Mouse (Mus musculus) limb, embryonic 14.5 days (tissue): ENCODE measurements around the gene Spag9. TPM values are rescaled to one million over a fixed set of nuclear protein-coding genes. Genes with fewer than 3 reads are reported as not detected.

Experiments used
- ATAC-seq: fragments of 200-750 bp; cut with Nextera tagmentation; 2 replicates; pipeline ENCODE4 v1.8.0; 2017; ENCODE audit warnings: low read depth, moderate number of reproducible peaks, moderate TSS enrichment; ENCODE audit not compliant: low FRiP score
- DNase-seq: peaks from one replicate; pipeline ENCODE4 v3.0.0-alpha.2; 2015; ENCODE audit warnings: low spot score
- H3K27ac ChIP-seq: fragments of 300-500 bp; sonication (generic); replicated peaks from 2 replicates; pipeline ENCODE4 v1.5.1; 2014; ENCODE audit warnings: low read depth, mild to moderate bottlenecking, low read length, moderate library complexity, mixed read lengths
- H3K27me3 ChIP-seq: fragments of 300-500 bp; sonication (generic); 2 replicates; pipeline ENCODE4 v1.6.1; 2014; ENCODE audit warnings: low read length, mixed read lengths; ENCODE audit not compliant: control insufficient read depth, insufficient read depth
- H3K36me3 ChIP-seq: fragments of 300-500 bp; sonication (generic); 2 replicates; pipeline ENCODE4 v1.6.1; 2014; ENCODE audit warnings: mild to moderate bottlenecking, low read length, moderate library complexity, mixed read lengths; ENCODE audit not compliant: control insufficient read depth, insufficient read depth
- H3K4me1 ChIP-seq: fragments of 300-500 bp; sonication (generic); 2 replicates; pipeline ENCODE4 v1.6.1; 2014; ENCODE audit warnings: antibody characterized with exemption, low read length, mixed read lengths; ENCODE audit not compliant: control insufficient read depth, insufficient read depth
- H3K4me2 ChIP-seq: fragments of 300-500 bp; sonication (generic); replicated peaks from 2 replicates; pipeline ENCODE4 v1.6.1; 2014; ENCODE audit warnings: low read depth, mild to moderate bottlenecking, low read length, moderate library complexity; ENCODE audit not compliant: severe bottlenecking
- H3K4me3 ChIP-seq: fragments of 300-500 bp; sonication (generic); replicated peaks from 2 replicates; pipeline ENCODE4 v1.5.1; 2014; ENCODE audit warnings: low read length
- H3K9ac ChIP-seq: fragments of 300-500 bp; sonication (generic); 2 replicates; pipeline ENCODE4 v1.6.1; 2014; ENCODE audit warnings: mild to moderate bottlenecking, low read depth, low read length, moderate library complexity; ENCODE audit not compliant: severe bottlenecking
- H3K9me3 ChIP-seq: fragments of 300-500 bp; sonication (generic); 2 replicates; pipeline ENCODE4 v1.6.1; 2016; ENCODE audit warnings: low read length; ENCODE audit not compliant: control insufficient read depth
- POLR2A ChIP-seq: fragments of 200-500 bp; IDR thresholded peaks from 2 replicates; pipeline ENCODE4 v1.8.0; 2012; ENCODE audit warnings: inconsistent platforms, mild to moderate bottlenecking, moderate library complexity, borderline replicate concordance; ENCODE audit not compliant: insufficient read depth, insufficient read length; ENCODE audit errors: extremely low read depth
- WGBS: fragments of 180-500 bp; shearing (Covaris S2); extraction: QIAGEN DNeasy Blood & Tissue Kit; methylation state at CpG from one replicate; pipeline ENCODE4 v1.1.7; 2014; 5-methylcytosine and 5-hydroxymethylcytosine counted together
- polyA plus RNA-seq, 2 experiments: library from polyadenylated mRNA; depleted of rRNA in 1 of 2; stranded (reverse) in 1 of 2; unstranded in 1 of 2; fragments of >200 nt; fragmentation: Nextera tagmentation in 1 of 2; extraction: Ambion mirVana in 1 of 2; gene quantifications; 2 replicates each; pipeline versions ENCODE4 v1.2.1 to v1.2.3; 2012 to 2014

Gene Spag9
- polyA plus RNA-seq, 2 experiments, result 56.3 to 64.6 TPM

GRCm38 (mm10) chr11:94149509-94150259 lies 153.8 kb downstream of the Spag9 start:
- Histone ChIP-seq H3K27me3 (0 out of 2 replicates have a peak, but pooled peaks cover 4% of the 10 kb centered on the region), H3K4me1 (peaks cover 8% of the 10 kb centered on the region), H3K27ac (0 out of 2 replicates have a peak overlapping the region, but pooled peaks have one; percentile 26), H3K9me3 (no peaks in the 10 kb centered on the region), H3K36me3 (no peaks in the 10 kb centered on the region), H3K4me2 (peak overlapping the region; percentile 93), H3K4me3 (peak overlapping the region; percentile 48), H3K9ac (peak overlapping the region; percentile 58)
- DNase-seq (no peak), ATAC-seq (no peak)
- WGBS, result 23% methylated on average over 16 of the region's 16 CpGs
- no peak for TF ChIP-seq POLR2A

DNA sequence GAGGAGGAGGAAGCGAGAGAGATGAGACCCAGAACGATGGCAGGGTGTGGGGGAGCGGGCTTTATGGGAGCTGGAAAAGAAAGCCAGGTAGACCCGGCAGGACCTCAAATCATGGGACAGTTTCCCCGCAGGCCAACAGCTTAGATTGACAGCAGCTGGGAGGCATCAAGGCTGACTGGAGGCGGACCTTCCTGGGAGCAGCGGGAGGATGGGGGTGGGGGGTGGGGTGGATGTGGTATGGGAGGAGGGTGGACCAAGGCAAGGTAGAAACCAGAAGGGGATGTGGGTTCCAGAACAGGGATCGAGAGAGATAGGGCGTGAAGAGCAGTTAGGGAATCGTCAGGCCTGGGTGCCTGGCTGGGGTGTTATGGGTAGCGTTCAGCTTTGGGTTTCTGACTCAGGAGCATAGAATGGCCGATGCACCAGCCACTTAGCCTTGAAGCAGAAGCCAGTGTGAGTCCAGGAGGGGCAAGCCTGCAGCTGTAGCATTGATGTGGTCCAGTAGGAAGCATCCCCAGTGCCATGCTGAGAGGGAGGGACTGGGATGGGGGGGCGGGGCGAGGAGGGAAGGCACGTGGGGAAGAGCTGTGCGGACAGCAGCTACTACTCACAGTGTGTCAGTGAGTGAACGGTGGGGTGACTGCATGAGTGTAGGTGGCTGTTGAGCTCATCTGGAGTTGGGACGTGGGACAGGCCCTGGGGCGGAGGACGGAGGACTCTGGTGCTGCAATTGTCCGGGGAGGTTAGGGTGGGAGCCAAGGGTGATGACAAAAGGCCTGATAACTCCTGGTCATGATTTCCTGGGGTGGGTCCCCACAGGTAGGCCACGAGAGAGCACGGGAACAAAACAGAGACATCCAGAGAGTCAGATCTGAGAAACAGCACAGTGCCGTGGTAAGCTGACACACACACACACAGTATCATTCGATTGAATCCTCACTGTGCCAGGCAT lies 154.9 kb downstream of the Spag9 start:
- TF ChIP-seq POLR2A, result no peak
- Histone ChIP-seq H3K9ac (no peak overlapping the region), H3K36me3 (no peaks in the 10 kb centered on the region), H3K27me3 (0 out of 2 replicates have a peak, but pooled peaks cover 4% of the 10 kb centered on the region), H3K4me3 (no peak overlapping the region), H3K4me1 (peaks cover 8% of the 10 kb centered on the region), H3K27ac (no peak overlapping the region), H3K4me2 (no peak overlapping the region), H3K9me3 (no peaks in the 10 kb centered on the region)
- DNase-seq (no peak), ATAC-seq (no peak)
- 41% methylated on average over 24 of the region's 25 CpGs for WGBS

DNA sequence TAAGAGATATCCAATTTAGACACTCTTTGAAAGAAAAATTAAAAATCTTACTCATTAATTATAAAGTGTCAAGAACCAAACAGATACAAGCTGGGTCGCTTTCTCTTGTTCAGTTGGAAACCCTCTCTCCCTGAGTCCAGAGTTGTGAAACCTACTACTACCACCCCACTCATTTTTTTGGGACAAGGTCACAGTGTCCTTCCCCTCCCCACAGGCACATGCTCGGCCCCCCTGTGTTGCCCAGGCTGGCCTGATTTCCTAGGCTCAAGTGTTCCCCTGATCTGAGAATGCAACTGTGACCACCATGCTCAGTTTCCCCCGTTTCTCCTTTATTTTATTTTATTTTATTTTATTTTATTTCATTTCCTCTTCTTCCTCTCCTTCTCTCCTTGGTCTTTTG lies 158.3 kb downstream of the Spag9 start:
- DNase-seq, result no peak
- Histone ChIP-seq H3K9me3 (no peaks in the 10 kb centered on the region), H3K9ac (no peak overlapping the region), H3K36me3 (no peaks in the 10 kb centered on the region), H3K4me1 (peaks cover 15% of the 10 kb centered on the region), H3K4me2 (no peak overlapping the region), H3K27me3 (0 out of 2 replicates have a peak, but pooled peaks cover 4% of the 10 kb centered on the region), H3K4me3 (no peak overlapping the region), H3K27ac (no peak overlapping the region)
- WGBS, result 80% methylated on average over 3 of the region's 3 CpGs
- no peak for TF ChIP-seq POLR2A
- ATAC-seq, result no peak

DNA sequence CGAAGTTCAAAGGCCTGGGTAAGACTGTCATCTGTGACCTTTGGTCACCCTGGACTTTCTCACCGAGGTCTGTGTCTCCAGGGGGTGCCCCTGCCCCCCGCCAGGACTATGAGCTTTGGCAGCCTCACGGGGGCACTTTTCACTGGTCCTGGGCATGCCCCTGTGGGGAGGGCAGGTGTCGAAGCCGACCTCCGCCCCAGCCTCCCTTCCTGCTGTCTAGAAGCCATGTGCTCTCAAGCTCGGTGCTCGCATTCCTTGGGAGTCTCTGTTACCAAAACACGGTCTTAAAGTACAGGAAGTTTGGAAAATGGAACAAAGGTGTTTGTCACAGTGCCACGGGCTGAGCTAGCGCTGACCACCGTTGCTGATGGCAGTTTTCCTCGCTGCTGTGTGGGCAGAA lies 162.6 kb downstream of the Spag9 start:
- no peak overlapping the region for H3K4me2 ChIP-seq
- no peaks in the 10 kb centered on the region for H3K36me3 ChIP-seq
- no peak for ATAC-seq
- no peak for DNase-seq
- H3K27ac ChIP-seq, result peak overlapping the region; percentile 89
- H3K4me1 ChIP-seq, result peaks cover 31% of the 10 kb centered on the region
- no peak overlapping the region for H3K9ac ChIP-seq
- 22% methylated on average over 14 of the region's 14 CpGs for WGBS
- no peak for TF ChIP-seq POLR2A
- H3K27me3 ChIP-seq, result no peaks in the 10 kb centered on the region
- no peak overlapping the region for H3K4me3 ChIP-seq
- H3K9me3 ChIP-seq, result no peaks in the 10 kb centered on the region
